Mouse (Mus musculus) limb, embryonic 15.5 days (tissue): Measurements from ENCODE around the gene Olfr645. TPM values are rescaled to one million over a fixed set of nuclear protein-coding genes. Genes with fewer than 3 reads are reported as not detected.

Experiments used
- polyA plus RNA-seq: library from polyadenylated mRNA; unstranded; fragments of >200 nt; fragmentation: Nextera tagmentation; extraction: Ambion mirVana; gene quantifications from 2 replicates; pipeline ENCODE4 v1.2.1, GENCODE M21; 2015

Gene Olfr645
- polyA plus RNA-seq, 1 experiment from 2014 or later = not detected

Other genes with a start within 250 kb of the Olfr645 start
- gene Hbb-bh2, start 244.9 kb downstream of the Olfr645 start, polyA plus RNA-seq = not detected in 2 replicates
- 3.2 and 5.3 TPM in 2 replicates for gene Hbb-bh1, start 242.3 kb downstream of the Olfr645 start, polyA plus RNA-seq
- gene Hbb-y, start 232.2 kb downstream of the Olfr645 start, polyA plus RNA-seq = 236 and 533 TPM in 2 replicates
- not detected in 2 replicates for gene Olfr66, start 199.2 kb downstream of the Olfr645 start, polyA plus RNA-seq
- not detected in 2 replicates for gene Olfr64, start 191.0 kb downstream of the Olfr645 start, polyA plus RNA-seq
- gene Olfr65, start 182.0 kb downstream of the Olfr645 start, polyA plus RNA-seq = not detected in 2 replicates
- not detected in 2 replicates for gene Olfr631, start 156.6 kb downstream of the Olfr645 start, polyA plus RNA-seq
- gene Olfr632, start 151.1 kb downstream of the Olfr645 start, polyA plus RNA-seq = not detected in 2 replicates
- gene Olfr633, start 141.0 kb downstream of the Olfr645 start, polyA plus RNA-seq = not detected in 2 replicates
- not detected in 2 replicates for gene Olfr635, start 114.3 kb downstream of the Olfr645 start, polyA plus RNA-seq
- not detected in 2 replicates for gene Olfr638, start 86.7 kb downstream of the Olfr645 start, polyA plus RNA-seq
- gene Olfr639, start 68.2 kb downstream of the Olfr645 start, polyA plus RNA-seq = not detected in 2 replicates
- not detected in 2 replicates for gene Olfr640, start 59.9 kb downstream of the Olfr645 start, polyA plus RNA-seq
- not detected in 2 replicates for gene Olfr641, start 50.0 kb downstream of the Olfr645 start, polyA plus RNA-seq
- gene Olfr642, start 32.8 kb downstream of the Olfr645 start, polyA plus RNA-seq = not detected in 2 replicates
- gene 4930516K23Rik, start 24.0 kb downstream of the Olfr645 start, polyA plus RNA-seq = not detected in 2 replicates
- gene Olfr644, start 13.6 kb downstream of the Olfr645 start, polyA plus RNA-seq = not detected in 2 replicates
- not detected in 2 replicates for gene Olfr646, start 19.4 kb upstream of the Olfr645 start, polyA plus RNA-seq
- gene Ubqln5, start 44.4 kb upstream of the Olfr645 start, polyA plus RNA-seq = not detected in 2 replicates
- gene Olfr643, start 51.9 kb upstream of the Olfr645 start, polyA plus RNA-seq = not detected in 2 replicates
- not detected in 2 replicates for gene Ubqln3, start 57.8 kb upstream of the Olfr645 start, polyA plus RNA-seq
- gene Ubqlnl, start 65.1 kb upstream of the Olfr645 start, polyA plus RNA-seq = not detected in 2 replicates
- not detected in 2 replicates for gene Olfm5, start 79.4 kb upstream of the Olfr645 start, polyA plus RNA-seq
- 0.11 and 0.24 TPM in 2 replicates for gene Olfr648, start 97.9 kb upstream of the Olfr645 start, polyA plus RNA-seq
- gene Olfr649, start 110.5 kb upstream of the Olfr645 start, polyA plus RNA-seq = not detected in 2 replicates
- 0.50 and 0.61 TPM in 2 replicates for gene Trim6, start 133.3 kb upstream of the Olfr645 start, polyA plus RNA-seq
- gene Trim34a, start 159.0 kb upstream of the Olfr645 start, polyA plus RNA-seq = 1.8 and 1.9 TPM in 2 replicates
- 0.26 and 0.37 TPM in 2 replicates for gene Trim5, start 202.6 kb upstream of the Olfr645 start, polyA plus RNA-seq
- 5.7 and 6.1 TPM in 2 replicates for gene Trim12a, start 230.0 kb upstream of the Olfr645 start, polyA plus RNA-seq
- not detected in 2 replicates for gene Trim34b, start 244.0 kb upstream of the Olfr645 start, polyA plus RNA-seq